Mouse (Mus musculus) liver, embryonic 14.5 days (tissue): ENCODE measurements around the gene Chn2.

Experiments used
- CTCF ChIP-seq: IDR thresholded peaks from 2 replicates; pipeline ENCODE4 v1.5.1; 2016; ENCODE audit warnings: antibody characterized with exemption, low read depth, control low read depth
- EP300 ChIP-seq: IDR thresholded peaks from 2 replicates; pipeline ENCODE4 v1.6.1; 2016; ENCODE audit warnings: antibody characterized with exemption, low read depth

GRCm38 (mm10) chr6:54166991-54167546 lies 127.7 kb downstream of the Chn2 start:
- TF ChIP-seq CTCF (no peak), EP300 (no peak)
